Mouse (Mus musculus) bone marrow, adult 2 months (tissue): ENCODE measurements around the gene Fuz.

ENCODE experiments used
- CTCF ChIP-seq: fragments of 200-500 bp; IDR thresholded peaks from 2 replicates; pipeline ENCODE4 v1.5.1; 2011; ENCODE audit warnings: low read length, control low read depth; ENCODE audit not compliant: control insufficient read depth, insufficient read depth
- POLR2A ChIP-seq: fragments of 200-500 bp; IDR thresholded peaks from 2 replicates; pipeline ENCODE4 v1.6.1; 2011; ENCODE audit warnings: low read depth, mild to moderate bottlenecking, control low read depth, low read length, borderline replicate concordance; ENCODE audit not compliant: control insufficient read depth

- TF ChIP-seq CTCF (peak; percentile 39; the same call in 1 of the 2 replicates), POLR2A (no peak)
Observed at GRCm38 (mm10) chr7:44925468-44925867, 29.6 kb downstream of the Fuz start.
